Comparison of ENCODE assay signal across 28 mouse cellular contexts in the genomic region with DNA sequence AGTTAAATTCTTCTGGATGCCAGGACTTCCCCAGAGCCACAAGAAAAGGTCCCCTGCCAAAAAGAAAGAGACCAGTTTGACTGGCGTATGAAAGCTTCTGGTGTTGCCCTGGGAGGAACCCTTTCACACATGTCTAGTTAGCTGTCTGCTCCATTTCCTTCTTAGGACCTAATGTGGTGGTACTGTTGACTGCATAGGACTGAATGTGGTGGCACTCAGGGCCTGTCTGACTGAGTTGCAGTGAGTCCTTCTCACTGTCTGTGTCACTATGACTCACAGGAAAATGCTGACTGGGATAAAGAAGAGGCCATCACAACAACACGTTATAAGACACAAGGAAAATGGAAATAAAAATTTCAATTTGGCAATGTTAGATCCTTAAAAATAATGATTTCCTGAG.
A peak's percentile ranks its signal among the peaks of the same experiment; 100 is the strongest.
DNase-seq lines count a peak whose midpoint lies in the region; ATAC-seq and TF ChIP-seq lines count a peak whose summit lies in the region.
"Had no signal": no experiment of that assay in that cellular context is flagged by ENCODE, and none has a peak within 500 bp of the region (broad histone marks: within the 10 kb centered on the region; RNA-seq: fewer than 3 reads in every experiment).

No protein-coding gene starts in this region.

- peak; percentile 29 for DNase-seq in CD4-positive, CD25-positive, alpha-beta regulatory T cell, adult 2 months (ENCODE audit: low read depth, low spot score)
- DNase-seq in Muller cell, postnatal 12 days (ENCODE audit: inconsistent ontology term) = peak; percentile 84
- DNase-seq in lung, postnatal 25 days (ENCODE audit: low spot score) = no peak
- no peak for DNase-seq in kidney, postnatal 14 days
- DNase-seq in embryo, embryonic 10.5 days (ENCODE audit: low spot score) = no peak
- DNase-seq: adrenal gland, adult 8-10 months; B cell, adult 2 months; cerebellum, adult 11-12 months; cerebellum, adult 9-11 months; gastrocnemius, postnatal 36 days; heart, adult 18-20 months; heart, postnatal 4 days; kidney, adult 11 months; kidney, postnatal 36 days; left cerebral cortex, postnatal 4 days; liver; lung, embryonic 14.5 days; lung, postnatal 14 days had no signal

- 0 out of 2 replicates have a peak, but pooled peaks have one; percentile 6 for ATAC-seq in megakaryocyte, adult 5-6 weeks (ENCODE audit: poor library complexity, severe bottlenecking)
- ATAC-seq: forebrain, embryonic 13.5 days; midbrain, embryonic 13.5 days had no signal

- no peak overlapping the region for H3K4me3 ChIP-seq in embryonic fibroblast, embryonic 13.5 days (ENCODE audit: insufficient read depth, low read length)
- H3K4me3 ChIP-seq: embryonic facial prominence, embryonic 13.5 days; erythroblast, embryonic 14.5 days; forebrain, embryonic 13.5 days; hindbrain, embryonic 13.5 days; layer of hippocampus, adult 2 months; liver, embryonic 15.5 days; midbrain, embryonic 13.5 days; neural tube, embryonic 13.5 days had no signal

- peaks cover 14% of the 10 kb centered on the region; the same call in 1 of the 2 replicates for H3K4me1 ChIP-seq in embryonic fibroblast, embryonic 13.5 days (ENCODE audit: control insufficient read depth, insufficient read depth, low read length)
- H3K4me1 ChIP-seq: embryonic facial prominence, embryonic 13.5 days; forebrain, embryonic 13.5 days; hindbrain, embryonic 13.5 days; liver, embryonic 15.5 days; midbrain, embryonic 13.5 days; neural tube, embryonic 13.5 days had no signal

- TF ChIP-seq CTCF in embryonic fibroblast, embryonic 13.5 days (IDR thresholded peaks at IDR 0.05; ENCODE audit: borderline replicate concordance, insufficient read depth, low read length) = no peak

- peak overlapping the region; percentile 62; the same call in 1 of the 2 replicates for H3K27ac ChIP-seq in embryonic fibroblast, embryonic 13.5 days (ENCODE audit: insufficient read depth, low read length)
- H3K27ac ChIP-seq: embryonic facial prominence, embryonic 13.5 days; forebrain, embryonic 13.5 days; hindbrain, embryonic 13.5 days; layer of hippocampus, adult 2 months; liver, embryonic 15.5 days; midbrain, embryonic 13.5 days; neural tube, embryonic 13.5 days had no signal

- TF ChIP-seq POLR2A in embryonic fibroblast, embryonic 13.5 days (IDR thresholded peaks at IDR 0.05; ENCODE audit: low read depth, low read length) = no peak

Comparison
In these comparisons a context has a peak if more than half of its experiments do, and no peak if none do; other contexts are left out.
1. DNase-seq: peak in CD4-positive, CD25-positive, alpha-beta regulatory T cell, adult 2 months (single experiment) and Muller cell, postnatal 12 days (single experiment); none in lung, postnatal 25 days (single experiment), kidney, postnatal 14 days (single experiment) and embryo, embryonic 10.5 days (single experiment).